Mouse (Mus musculus): ENCODE results near the gene Cdc14a.

DNA sequence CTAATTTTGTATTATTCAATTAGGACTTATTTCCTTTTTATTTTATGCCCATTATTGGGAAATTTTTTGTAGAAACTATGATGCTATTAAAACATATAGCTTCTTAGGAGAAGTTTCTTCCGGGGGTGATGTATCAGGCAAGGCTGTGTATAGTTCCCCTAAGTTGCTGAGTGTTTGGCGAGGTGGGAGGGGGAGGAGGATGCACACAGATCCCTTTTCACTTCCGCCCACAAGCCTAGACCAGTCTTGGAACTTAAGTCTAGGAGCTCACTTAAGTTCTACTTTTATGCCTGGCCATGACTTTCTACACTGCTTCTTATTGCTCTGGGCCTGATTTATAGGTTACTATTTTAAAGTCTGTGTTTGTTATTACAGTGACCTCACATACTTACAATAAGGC lies 26.9 kb upstream of the Cdc14a start:
- TF ChIP-seq CTCF (IDR thresholded peaks at IDR 0.05; ENCODE audit: extremely low read depth, insufficient read depth, insufficient read length, insufficient replicate concordance) (no peak), POLR2A (IDR thresholded peaks at IDR 0.05; ENCODE audit: low read depth, low read length) (no peak)
